Mouse (Mus musculus): ENCODE measurements around the gene Gm20661.

- TF ChIP-seq CTCF (IDR thresholded peaks at IDR 0.05; ENCODE audit: control insufficient read depth, insufficient read depth, insufficient read length) (peak; percentile 88), MYOD1 (IDR thresholded peaks at IDR 0.05; ENCODE audit: control insufficient read depth, insufficient read length, low read depth) (no peak), MAX (IDR thresholded peaks at IDR 0.05) (no peak), USF1 (IDR thresholded peaks at IDR 0.05; ENCODE audit: low read depth) (no peak), MYOG (IDR thresholded peaks at IDR 0.05; ENCODE audit: control insufficient read depth, extremely low read depth, insufficient read length) (no peak), CEBPB (IDR thresholded peaks at IDR 0.05; ENCODE audit: low read depth) (no peak), FOSL1 (IDR thresholded peaks at IDR 0.05; ENCODE audit: insufficient read depth, low read length, poor library complexity, severe bottlenecking) (no peak)
These were observed 3.5 kb downstream of the Gm20661 start for GRCm38 (mm10) chr9:107986376-107986775.
